ENCODE assay signal across 25 mouse cellular contexts in genomic region chr6:120109932-120110331, GRCm38 (mm10). TPM values are rescaled to one million over a fixed set of nuclear protein-coding genes. Genes with fewer than 3 reads are reported as not detected.
A peak's percentile ranks its signal among the peaks of the same experiment; 100 is the strongest.
DNase-seq lines count a peak whose midpoint lies in the region; ATAC-seq lines count a peak whose summit lies in the region.
"Had no signal": no experiment of that assay in that cellular context is flagged by ENCODE, and none has a peak within 500 bp of the region (broad histone marks: within the 10 kb centered on the region; RNA-seq: fewer than 3 reads in every experiment).

No protein-coding gene starts in this region.

- H3K36me3 ChIP-seq in heart, embryonic 13.5 days: no peaks in the 10 kb centered on the region
- H3K36me3 ChIP-seq in midbrain, embryonic 11.5 days (ENCODE audit: control insufficient read depth, insufficient read depth, low read length): no peaks in the 10 kb centered on the region
- H3K36me3 ChIP-seq in midbrain, embryonic 13.5 days: no peaks in the 10 kb centered on the region
- H3K36me3 ChIP-seq: forebrain, embryonic 12.5 days; hindbrain, embryonic 12.5 days; limb, embryonic 13.5 days; midbrain, embryonic 12.5 days; neural tube, embryonic 13.5 days had no signal

- 75% methylated on average over 5 of the region's 5 CpGs for WGBS in heart, embryonic 13.5 days
- 84% methylated on average over 5 of the region's 5 CpGs for WGBS in midbrain, embryonic 11.5 days
- WGBS in midbrain, embryonic 13.5 days: 80% methylated on average over 5 of the region's 5 CpGs

- H3K4me2 ChIP-seq in heart, embryonic 13.5 days: no peak overlapping the region
- H3K4me2 ChIP-seq in midbrain, embryonic 11.5 days: no peak overlapping the region
- H3K4me2 ChIP-seq in midbrain, embryonic 13.5 days (replicated peaks): no peak overlapping the region
- H3K4me2 ChIP-seq: forebrain, embryonic 12.5 days; hindbrain, embryonic 12.5 days; limb, embryonic 13.5 days; liver, embryonic 11.5 days; midbrain, embryonic 12.5 days; neural tube, embryonic 13.5 days had no signal

- H3K9ac ChIP-seq in heart, embryonic 13.5 days: no peak overlapping the region
- no peak overlapping the region for H3K9ac ChIP-seq in midbrain, embryonic 11.5 days (ENCODE audit: low read length)
- H3K9ac ChIP-seq in midbrain, embryonic 13.5 days (replicated peaks): no peak overlapping the region
- H3K9ac ChIP-seq: forebrain, embryonic 12.5 days; forebrain, postnatal 0 days; hindbrain, embryonic 12.5 days; midbrain, embryonic 12.5 days; neural tube, embryonic 13.5 days had no signal

- DNase-seq in heart, postnatal 25 days (ENCODE audit: low spot score): no peak
- peak; percentile 64 for DNase-seq in midbrain, embryonic 11.5 days (ENCODE audit: low spot score, missing footprints)
- DNase-seq in B cell, adult 2 months: no peak
- no peak for DNase-seq in thymus, postnatal 14 days
- DNase-seq: thymus, postnatal 25 days had no signal

- no peaks in the 10 kb centered on the region for H3K9me3 ChIP-seq in heart, embryonic 13.5 days
- H3K9me3 ChIP-seq in midbrain, embryonic 11.5 days (ENCODE audit: control insufficient read depth, low read length): no peaks in the 10 kb centered on the region
- H3K9me3 ChIP-seq in midbrain, embryonic 13.5 days: no peaks in the 10 kb centered on the region
- H3K9me3 ChIP-seq: forebrain, embryonic 12.5 days; hindbrain, embryonic 12.5 days; limb, embryonic 13.5 days; midbrain, embryonic 12.5 days; neural tube, embryonic 13.5 days had no signal

- peak overlapping the region; percentile 72; the same call in 1 of the 2 replicates for H3K27ac ChIP-seq in heart, embryonic 13.5 days (replicated peaks)
- H3K27ac ChIP-seq in midbrain, embryonic 11.5 days (ENCODE audit: low read depth, low read length): no peak overlapping the region
- H3K27ac ChIP-seq in midbrain, embryonic 13.5 days: no peak overlapping the region
- H3K27ac ChIP-seq in brown adipose tissue, adult 24 weeks (replicated peaks; ENCODE audit: low read depth, low read length): peak overlapping the region; percentile 66
- H3K27ac ChIP-seq: forebrain, embryonic 12.5 days; hindbrain, embryonic 12.5 days; hindbrain, postnatal 0 days; kidney, postnatal 0 days; limb, embryonic 13.5 days; midbrain, embryonic 12.5 days; neural tube, embryonic 13.5 days had no signal

- peaks cover 68% of the 10 kb centered on the region for H3K4me1 ChIP-seq in heart, embryonic 13.5 days
- peaks cover 5% of the 10 kb centered on the region for H3K4me1 ChIP-seq in midbrain, embryonic 11.5 days (ENCODE audit: control insufficient read depth, insufficient read depth, low read length)
- peaks cover 17% of the 10 kb centered on the region for H3K4me1 ChIP-seq in midbrain, embryonic 13.5 days (replicated peaks)
- H3K4me1 ChIP-seq in brown adipose tissue, adult 24 weeks (ENCODE audit: control insufficient read depth, insufficient read depth, insufficient read length, low read length): peaks cover 36% of the 10 kb centered on the region

- intact Hi-C loops in heart, postnatal 25 days (cut with DNase I): no loop called here

- H3K4me3 ChIP-seq in heart, embryonic 13.5 days: no peak overlapping the region
- no peak overlapping the region for H3K4me3 ChIP-seq in midbrain, embryonic 11.5 days (ENCODE audit: low read depth, low read length)
- no peak overlapping the region for H3K4me3 ChIP-seq in midbrain, embryonic 13.5 days (replicated peaks)
- no peak overlapping the region for H3K4me3 ChIP-seq in brown adipose tissue, adult 24 weeks (ENCODE audit: insufficient read depth, low read depth, low read length)
- H3K4me3 ChIP-seq: forebrain, embryonic 12.5 days; hindbrain, embryonic 12.5 days; limb, embryonic 13.5 days; midbrain, embryonic 12.5 days; neural tube, embryonic 13.5 days had no signal

- no peak for ATAC-seq in heart, embryonic 13.5 days (ENCODE audit: extremely low read depth, insufficient number of reproducible peaks, low FRiP score, low TSS enrichment)
- ATAC-seq in midbrain, embryonic 11.5 days (ENCODE audit: low FRiP score): no peak
- ATAC-seq in midbrain, embryonic 13.5 days: no peak
- ATAC-seq: Patski had no signal

- no peaks in the 10 kb centered on the region for H3K27me3 ChIP-seq in heart, embryonic 13.5 days (replicated peaks)
- no peaks in the 10 kb centered on the region for H3K27me3 ChIP-seq in midbrain, embryonic 11.5 days (ENCODE audit: control insufficient read depth, insufficient read depth, low read length)
- no peaks in the 10 kb centered on the region for H3K27me3 ChIP-seq in midbrain, embryonic 13.5 days
- H3K27me3 ChIP-seq: forebrain, embryonic 12.5 days; hindbrain, embryonic 12.5 days; limb, embryonic 13.5 days; midbrain, embryonic 12.5 days; neural tube, embryonic 13.5 days; Patski had no signal

RNA-seq across cellular contexts. Expression of gene Ninj2, which starts 16.8 kb away (rescaled TPM):
- polyA plus RNA-seq in heart, embryonic 13.5 days (2015; fragmentation: Nextera tagmentation; extraction: Ambion mirVana): not detected in 2 replicates
- total RNA-seq in heart, postnatal 25 days (2021): not detected
- polyA plus RNA-seq in midbrain, embryonic 11.5 days (2014; fragmentation: Nextera tagmentation; extraction: Ambion mirVana): not detected in 2 replicates
- not detected in 2 replicates for polyA plus RNA-seq in midbrain, embryonic 13.5 days (2015; fragmentation: Nextera tagmentation; extraction: Ambion mirVana)
- polyA plus RNA-seq in brown adipose tissue, adult 24 weeks (2012; ENCODE audit: insufficient read depth, insufficient read length, missing spikeins): not detected in 2 replicates
- total RNA-seq: adrenal gland, postnatal 10 days; forebrain, postnatal 0 days; gastrocnemius, postnatal 14 days; granulocyte monocyte progenitor cell, adult 5-6 weeks; hindbrain, postnatal 0 days; megakaryocyte, adult 5-6 weeks; MEL had no signal
- polyA plus RNA-seq: forebrain, embryonic 12.5 days; forebrain, postnatal 0 days; heart, postnatal 0 days; hindbrain, embryonic 12.5 days; hindbrain, postnatal 0 days; kidney, postnatal 0 days; liver, embryonic 11.5 days; midbrain, embryonic 12.5 days; neural tube, embryonic 13.5 days; stomach, embryonic 14.5 days had no signal

Comparison
In these comparisons a context has a peak if more than half of its experiments do, and no peak if none do; other contexts are left out.
1. H3K27ac ChIP-seq: peak in heart, embryonic 13.5 days (single experiment) and brown adipose tissue, adult 24 weeks (single experiment); none in midbrain, embryonic 11.5 days (single experiment) and midbrain, embryonic 13.5 days (single experiment).